Comparison of ENCODE assay signal across 24 mouse cellular contexts in the genomic region with DNA sequence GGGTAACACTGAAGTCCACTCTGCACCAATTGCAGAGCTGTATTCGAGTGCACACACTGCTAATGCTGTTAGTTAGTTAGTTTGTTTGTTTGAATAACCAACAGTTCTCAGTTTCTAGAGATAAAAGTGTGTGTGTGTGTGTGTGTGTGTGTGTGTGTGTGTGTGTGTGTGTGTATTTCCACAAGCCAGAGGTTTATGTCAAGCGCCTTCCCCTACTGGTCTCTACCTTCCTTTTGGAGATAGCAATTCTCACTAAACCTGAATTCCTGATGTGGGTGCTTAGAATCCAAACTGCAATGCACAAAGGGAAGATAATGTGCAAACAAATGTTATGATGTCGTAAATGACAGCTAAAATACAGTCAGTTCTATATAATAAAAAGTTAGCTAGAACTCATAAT.
DNase-seq lines count a peak whose midpoint lies in the region; ATAC-seq and TF ChIP-seq lines count a peak whose summit lies in the region.
"Had no signal": no experiment of that assay in that cellular context is flagged by ENCODE, and none has a peak within 500 bp of the region (broad histone marks: within the 10 kb centered on the region; RNA-seq: fewer than 3 reads in every experiment).

No protein-coding gene starts in this region.

- peaks cover 83% of the 10 kb centered on the region for H3K4me1 ChIP-seq in liver, embryonic 12.5 days
- H3K4me1 ChIP-seq in liver, embryonic 11.5 days (replicated peaks; ENCODE audit: control insufficient read depth, insufficient read depth, low read length), result peaks cover 54% of the 10 kb centered on the region
- peaks cover 55% of the 10 kb centered on the region for H3K4me1 ChIP-seq in spleen, adult 2 months (ENCODE audit: control insufficient read depth, insufficient read depth, insufficient read length)
- H3K4me1 ChIP-seq: forebrain, embryonic 15.5 days had no signal

- no peak overlapping the region for H3K9ac ChIP-seq in liver, embryonic 12.5 days
- H3K9ac ChIP-seq in liver, embryonic 11.5 days (ENCODE audit: low read depth, low read length), result no peak overlapping the region
- H3K9ac ChIP-seq: embryonic facial prominence, embryonic 13.5 days; forebrain, embryonic 12.5 days; forebrain, embryonic 15.5 days; heart, embryonic 13.5 days; hindbrain, embryonic 14.5 days; intestine, embryonic 15.5 days had no signal

- H3K4me3 ChIP-seq in liver, embryonic 12.5 days, result no peak overlapping the region
- H3K4me3 ChIP-seq in liver, embryonic 11.5 days (ENCODE audit: low read depth, low read length), result no peak overlapping the region
- no peak overlapping the region for H3K4me3 ChIP-seq in spleen, adult 2 months (ENCODE audit: extremely low read depth, insufficient read depth, insufficient read length)
- H3K4me3 ChIP-seq: embryonic facial prominence, embryonic 10.5 days; embryonic facial prominence, embryonic 13.5 days; erythroblast, embryonic 14.5 days; forebrain, embryonic 12.5 days; forebrain, embryonic 15.5 days; heart, embryonic 13.5 days; intestine, embryonic 15.5 days had no signal

- DNase-seq in liver, embryonic 11.5 days (ENCODE audit: low spot score), result no peak
- no peak for DNase-seq in spleen, adult 2 months (ENCODE audit: low read depth in 1 of 2, low spot score in 2 of 2)
- no peak for DNase-seq in spleen, postnatal 4 days (ENCODE audit: low spot score in 2 of 2)
- peak; percentile 63 for DNase-seq in naive thymus-derived CD4-positive, alpha-beta T cell, adult 2 months (ENCODE audit: low read depth)
- DNase-seq: adrenal gland, adult 2 months; adrenal gland, postnatal 14 days; cerebellum, adult 11 months; cerebellum, postnatal 36 days; embryo, embryonic 11 days; gastrocnemius, postnatal 25 days; heart, adult 18-20 months; heart, postnatal 14 days; heart, postnatal 4 days had no signal

- no peaks in the 10 kb centered on the region for H3K36me3 ChIP-seq in liver, embryonic 12.5 days
- H3K36me3 ChIP-seq in liver, embryonic 11.5 days (ENCODE audit: control insufficient read depth, insufficient read depth, low read length), result no peaks in the 10 kb centered on the region
- H3K36me3 ChIP-seq in spleen, adult 2 months (ENCODE audit: control insufficient read depth, insufficient read depth, low read length), result no peaks in the 10 kb centered on the region
- H3K36me3 ChIP-seq: embryonic facial prominence, embryonic 10.5 days; embryonic facial prominence, embryonic 13.5 days; forebrain, embryonic 12.5 days; forebrain, embryonic 15.5 days; heart, embryonic 13.5 days; intestine, embryonic 15.5 days had no signal

- 0 out of 2 replicates have a peak overlapping the region, but pooled peaks have one; percentile 3 for H3K4me2 ChIP-seq in liver, embryonic 12.5 days
- no peak overlapping the region for H3K4me2 ChIP-seq in liver, embryonic 11.5 days
- H3K4me2 ChIP-seq: embryonic facial prominence, embryonic 13.5 days; forebrain, embryonic 12.5 days; forebrain, embryonic 15.5 days; heart, embryonic 13.5 days; hindbrain, embryonic 14.5 days; intestine, embryonic 15.5 days had no signal

- no peak for TF ChIP-seq POLR2A in spleen, adult 2 months (IDR thresholded peaks at IDR 0.05; ENCODE audit: low read depth, low read length)

- peak overlapping the region; percentile 11; the same call in 1 of the 2 replicates for H3K27ac ChIP-seq in liver, embryonic 12.5 days
- no peak overlapping the region for H3K27ac ChIP-seq in liver, embryonic 11.5 days (ENCODE audit: low read depth, low read length)
- peak overlapping the region; percentile 79; the same call in 1 of the 2 replicates for H3K27ac ChIP-seq in spleen, adult 2 months (ENCODE audit: insufficient read depth, low read length)
- H3K27ac ChIP-seq: embryonic facial prominence, embryonic 10.5 days; embryonic facial prominence, embryonic 13.5 days; forebrain, embryonic 12.5 days; forebrain, embryonic 15.5 days; heart, embryonic 13.5 days; hindbrain, embryonic 14.5 days; hindbrain, postnatal 0 days; intestine, embryonic 15.5 days had no signal

- no peaks in the 10 kb centered on the region for H3K27me3 ChIP-seq in liver, embryonic 12.5 days (replicated peaks)
- H3K27me3 ChIP-seq in liver, embryonic 11.5 days (replicated peaks; ENCODE audit: control insufficient read depth, insufficient read depth, low read length), result no peaks in the 10 kb centered on the region
- no peaks in the 10 kb centered on the region for H3K27me3 ChIP-seq in spleen, adult 2 months (ENCODE audit: control insufficient read depth, insufficient read depth, low read length)
- H3K27me3 ChIP-seq: embryonic facial prominence, embryonic 13.5 days; forebrain, embryonic 12.5 days; forebrain, embryonic 15.5 days; heart, embryonic 13.5 days; intestine, embryonic 15.5 days had no signal

- no peaks in the 10 kb centered on the region for H3K9me3 ChIP-seq in liver, embryonic 12.5 days (replicated peaks)
- H3K9me3 ChIP-seq in liver, embryonic 11.5 days (ENCODE audit: control insufficient read depth, low read length), result no peaks in the 10 kb centered on the region
- H3K9me3 ChIP-seq: embryonic facial prominence, embryonic 10.5 days; embryonic facial prominence, embryonic 13.5 days; forebrain, embryonic 12.5 days; forebrain, embryonic 15.5 days; heart, embryonic 13.5 days; intestine, embryonic 15.5 days had no signal

- WGBS in liver, embryonic 12.5 days (ENCODE audit: insufficient replicate concordance), result 57% methylated on average over 3 of the region's 3 CpGs
- 65% methylated on average over 3 of the region's 3 CpGs for WGBS in liver, embryonic 11.5 days
- WGBS in spleen, adult 2 months, result 67% methylated on average over 3 of the region's 3 CpGs

- ATAC-seq in liver, embryonic 12.5 days, result no peak
- ATAC-seq in liver, embryonic 11.5 days (replicated peaks; ENCODE audit: low FRiP score), result no peak
- no peak for ATAC-seq in inflammation-experienced regulatory T-cells, adult 6 months
- ATAC-seq: forebrain, embryonic 15.5 days; hindbrain, postnatal 0 days; intestine, embryonic 15.5 days had no signal

- TF ChIP-seq CTCF in spleen, adult 2 months (IDR thresholded peaks at IDR 0.05; ENCODE audit: extremely low read depth, insufficient read depth, insufficient read length, insufficient replicate concordance), result no peak
